Mouse (Mus musculus) lung, postnatal 14 days (tissue): Measurements from ENCODE around the gene Hist1h2ah.

ENCODE experiments used
- DNase-seq: peaks from one replicate; pipeline ENCODE4 v3.0.0; 2021

The Hist1h2ah gene

GRCm38 (mm10) chr13:22007872-22008271, 27.5 kb downstream of the Hist1h2ah start:
- DNase-seq: no peak

GRCm38 (mm10) chr13:22007121-22007510, 28.3 kb downstream of the Hist1h2ah start:
- DNase-seq: no peak

- peak; percentile 60 for DNase-seq
Observed at GRCm38 (mm10) chr13:22006334-22007120, 28.8 kb downstream of the Hist1h2ah start.

GRCm38 (mm10) chr13:22005605-22006333, 29.6 kb downstream of the Hist1h2ah start:
- DNase-seq: peak; percentile 52

GRCm38 (mm10) chr13:22001823-22002222, 33.5 kb downstream of the Hist1h2ah start:
- no peak for DNase-seq

GRCm38 (mm10) chr13:22001346-22001745, 34.0 kb downstream of the Hist1h2ah start:
- no peak for DNase-seq

GRCm38 (mm10) chr13:21999147-21999546, 36.2 kb downstream of the Hist1h2ah start:
- DNase-seq: no peak

GRCm38 (mm10) chr13:21998412-21998811, 37.0 kb downstream of the Hist1h2ah start:
- no peak for DNase-seq

- DNase-seq: no peak
Observed at GRCm38 (mm10) chr13:21997821-21998220, 37.5 kb downstream of the Hist1h2ah start.

- no peak for DNase-seq
Observed at GRCm38 (mm10) chr13:21997201-21997820, 38.1 kb downstream of the Hist1h2ah start.

- no peak for DNase-seq
Observed at GRCm38 (mm10) chr13:21996840-21997185, 38.6 kb downstream of the Hist1h2ah start.

- no peak for DNase-seq
Observed at GRCm38 (mm10) chr13:21996101-21996839, 39.1 kb downstream of the Hist1h2ah start.

GRCm38 (mm10) chr13:21995331-21995914, 39.9 kb downstream of the Hist1h2ah start:
- peak; percentile 26 for DNase-seq

- no peak for DNase-seq
Observed at GRCm38 (mm10) chr13:21994896-21995295, 40.5 kb downstream of the Hist1h2ah start.

GRCm38 (mm10) chr13:21993957-21994738, 41.2 kb downstream of the Hist1h2ah start:
- peak; percentile 23 for DNase-seq

- no peak for DNase-seq
Observed at GRCm38 (mm10) chr13:21992550-21992949, 42.8 kb downstream of the Hist1h2ah start.
